Mouse (Mus musculus): ENCODE measurements around the gene Tubgcp5. TPM values are rescaled to one million over a fixed set of nuclear protein-coding genes. Genes with fewer than 3 reads are reported as not detected.

Tubgcp5 gene
- 5.9 and 6.0 TPM in 2 replicates for polyA plus RNA-seq (2012; rRNA removed)

- no peak within 1 kb of the TSS for H3K27ac ChIP-seq (ENCODE audit: control insufficient read depth, insufficient read depth, low read length)
- peaks cover 25% of the 10 kb centered on the region; the same call in 1 of the 2 replicates for H3K36me3 ChIP-seq (ENCODE audit: control insufficient read depth, insufficient read depth, low read length)
- H3K4me1 ChIP-seq (replicated peaks; ENCODE audit: control insufficient read depth, insufficient read depth, low read length), result peaks cover 2% of the 10 kb centered on the region
- H3K27me3 ChIP-seq (ENCODE audit: control insufficient read depth, insufficient read depth, low read length), result no peaks in the 10 kb centered on the region
- peak within 1 kb of the TSS; percentile 70 for H3K4me3 ChIP-seq (ENCODE audit: control insufficient read depth, insufficient read depth, low read length)
- peak; percentile 95 for DNase-seq
- under 1% methylated on average over 51 of the region's 51 CpGs for WGBS
- peak; percentile 45; the same call in 1 of the 2 replicates for TF ChIP-seq CTCF (IDR thresholded peaks at IDR 0.05; ENCODE audit: borderline replicate concordance, control insufficient read depth, extremely low read depth, insufficient read depth, low read length, poor library complexity)
- peak; percentile 82 for TF ChIP-seq POLR2A (IDR thresholded peaks at IDR 0.05; ENCODE audit: control insufficient read depth, extremely low read depth, insufficient read depth, low read length, poor library complexity)
Measured at GRCm38 (mm10) chr7:55793952-55794603, at the start of gene Tubgcp5. Tubgcp5 (plus strand) TSS chr7:55794154.

GRCm38 (mm10) chr7:55744566-55745220 is 49.3 kb upstream of the Tubgcp5 start:
- WGBS, result 87% methylated on average over 10 of the region's 10 CpGs
- no peak for DNase-seq

GRCm38 (mm10) chr7:55750841-55751240 is 43.1 kb upstream of the Tubgcp5 start:
- DNase-seq, result no peak
- Histone ChIP-seq H3K4me1 (replicated peaks; ENCODE audit: control insufficient read depth, insufficient read depth, low read length) (no peaks in the 10 kb centered on the region), H3K27ac (ENCODE audit: control insufficient read depth, insufficient read depth, low read length) (no peak overlapping the region), H3K36me3 (ENCODE audit: control insufficient read depth, insufficient read depth, low read length) (no peaks in the 10 kb centered on the region), H3K27me3 (ENCODE audit: control insufficient read depth, insufficient read depth, low read length) (no peaks in the 10 kb centered on the region), H3K4me3 (ENCODE audit: control insufficient read depth, insufficient read depth, low read length) (no peak overlapping the region)
- 85% methylated on average over 3 of the region's 3 CpGs for WGBS
- TF ChIP-seq POLR2A (IDR thresholded peaks at IDR 0.05; ENCODE audit: control insufficient read depth, extremely low read depth, insufficient read depth, low read length, poor library complexity), result no peak

More at GRCm38 (mm10) chr7:55744566-55745220, 49.3 kb upstream of the Tubgcp5 start:
- no peaks in the 10 kb centered on the region for H3K27me3 ChIP-seq (ENCODE audit: control insufficient read depth, insufficient read depth, low read length)
- TF ChIP-seq POLR2A (IDR thresholded peaks at IDR 0.05; ENCODE audit: control insufficient read depth, extremely low read depth, insufficient read depth, low read length, poor library complexity) (no peak), CTCF (IDR thresholded peaks at IDR 0.05; ENCODE audit: borderline replicate concordance, control insufficient read depth, extremely low read depth, insufficient read depth, low read length, poor library complexity) (no peak)
- H3K27ac ChIP-seq (ENCODE audit: control insufficient read depth, insufficient read depth, low read length), result no peak overlapping the region
- H3K36me3 ChIP-seq (ENCODE audit: control insufficient read depth, insufficient read depth, low read length), result no peaks in the 10 kb centered on the region
- H3K4me3 ChIP-seq (ENCODE audit: control insufficient read depth, insufficient read depth, low read length), result no peak overlapping the region
- H3K4me1 ChIP-seq (replicated peaks; ENCODE audit: control insufficient read depth, insufficient read depth, low read length), result no peaks in the 10 kb centered on the region; the same call in 1 of the 2 replicates

GRCm38 (mm10) chr7:55759346-55759745 is 34.6 kb upstream of the Tubgcp5 start:
- TF ChIP-seq POLR2A (IDR thresholded peaks at IDR 0.05; ENCODE audit: control insufficient read depth, extremely low read depth, insufficient read depth, low read length, poor library complexity) (no peak), CTCF (IDR thresholded peaks at IDR 0.05; ENCODE audit: borderline replicate concordance, control insufficient read depth, extremely low read depth, insufficient read depth, low read length, poor library complexity) (no peak)

GRCm38 (mm10) chr7:55767926-55768325 is 26.0 kb upstream of the Tubgcp5 start, which contains the start of gene Siglech:
Siglech (plus strand) TSS chr7:55768178.
- WGBS, result 13% methylated on average over 3 of the region's 3 CpGs
- Histone ChIP-seq H3K27me3 (ENCODE audit: control insufficient read depth, insufficient read depth, low read length) (no peaks in the 10 kb centered on the region), H3K4me3 (ENCODE audit: control insufficient read depth, insufficient read depth, low read length) (no peak within 1 kb of the TSS), H3K4me1 (replicated peaks; ENCODE audit: control insufficient read depth, insufficient read depth, low read length) (no peaks in the 10 kb centered on the region), H3K36me3 (ENCODE audit: control insufficient read depth, insufficient read depth, low read length) (no peaks in the 10 kb centered on the region), H3K27ac (ENCODE audit: control insufficient read depth, insufficient read depth, low read length) (no peak within 1 kb of the TSS)
- no peak for DNase-seq
- TF ChIP-seq POLR2A (IDR thresholded peaks at IDR 0.05; ENCODE audit: control insufficient read depth, extremely low read depth, insufficient read depth, low read length, poor library complexity) (no peak), CTCF (IDR thresholded peaks at IDR 0.05; ENCODE audit: borderline replicate concordance, control insufficient read depth, extremely low read depth, insufficient read depth, low read length, poor library complexity) (no peak)

More at GRCm38 (mm10) chr7:55759346-55759745, 34.6 kb upstream of the Tubgcp5 start:
- Histone ChIP-seq H3K4me3 (ENCODE audit: control insufficient read depth, insufficient read depth, low read length) (no peak overlapping the region), H3K27me3 (ENCODE audit: control insufficient read depth, insufficient read depth, low read length) (no peaks in the 10 kb centered on the region), H3K27ac (ENCODE audit: control insufficient read depth, insufficient read depth, low read length) (no peak overlapping the region), H3K36me3 (ENCODE audit: control insufficient read depth, insufficient read depth, low read length) (no peaks in the 10 kb centered on the region), H3K4me1 (replicated peaks; ENCODE audit: control insufficient read depth, insufficient read depth, low read length) (no peaks in the 10 kb centered on the region)
- WGBS, result 90% methylated on average over 3 of the region's 3 CpGs
- no peak for DNase-seq

- no peak overlapping the region for H3K4me3 ChIP-seq (ENCODE audit: control insufficient read depth, insufficient read depth, low read length)
- no peak for DNase-seq
- H3K36me3 ChIP-seq (ENCODE audit: control insufficient read depth, insufficient read depth, low read length), result no peaks in the 10 kb centered on the region
- 83% methylated on average over 4 of the region's 4 CpGs for WGBS
- H3K4me1 ChIP-seq (replicated peaks; ENCODE audit: control insufficient read depth, insufficient read depth, low read length), result no peaks in the 10 kb centered on the region
- H3K27me3 ChIP-seq (ENCODE audit: control insufficient read depth, insufficient read depth, low read length), result no peaks in the 10 kb centered on the region
- no peak for TF ChIP-seq CTCF (IDR thresholded peaks at IDR 0.05; ENCODE audit: borderline replicate concordance, control insufficient read depth, extremely low read depth, insufficient read depth, low read length, poor library complexity)
- no peak for TF ChIP-seq POLR2A (IDR thresholded peaks at IDR 0.05; ENCODE audit: control insufficient read depth, extremely low read depth, insufficient read depth, low read length, poor library complexity)
- H3K27ac ChIP-seq (ENCODE audit: control insufficient read depth, insufficient read depth, low read length), result no peak overlapping the region
Measured at GRCm38 (mm10) chr7:55780011-55780410, 13.9 kb upstream of the Tubgcp5 start.
